Mouse (Mus musculus) heart, adult 11 months (tissue): Measurements from ENCODE around the gene Rps12-ps3.

Source experiments
- DNase-seq: peaks from one replicate; pipeline ENCODE4 v3.0.0; 2022

Rps12-ps3 gene

GRCm38 (mm10) chr19:59321990-59322389 is at the start of gene Rps12-ps3:
Gene Rps12-ps3 (plus strand): TSS chr19:59322290.
- no peak for DNase-seq

- DNase-seq = peak; percentile 76
Measured at GRCm38 (mm10) chr19:59273190-59273589, 48.9 kb upstream of the Rps12-ps3 start.

DNA sequence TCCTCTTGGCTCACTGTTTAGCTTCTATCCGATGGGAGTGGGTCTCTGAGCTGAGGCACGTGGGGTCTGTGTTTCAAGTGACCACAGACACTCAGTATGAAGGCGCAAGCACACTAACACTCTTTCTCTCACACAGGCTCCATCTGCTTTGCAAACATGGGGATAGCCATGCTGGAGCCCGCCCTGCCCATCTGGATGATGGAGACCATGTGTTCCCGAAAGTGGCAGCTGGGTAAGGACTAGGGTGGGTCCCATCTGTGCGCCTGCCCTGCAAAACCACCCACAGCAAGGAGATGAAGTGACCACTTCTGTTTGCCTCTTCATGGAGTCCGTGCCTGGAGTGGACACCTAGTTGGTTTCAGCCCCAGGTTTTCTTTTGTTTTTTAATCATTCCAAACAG is 45.7 kb upstream of the Rps12-ps3 start:
- peak; percentile 74 for DNase-seq

DNA sequence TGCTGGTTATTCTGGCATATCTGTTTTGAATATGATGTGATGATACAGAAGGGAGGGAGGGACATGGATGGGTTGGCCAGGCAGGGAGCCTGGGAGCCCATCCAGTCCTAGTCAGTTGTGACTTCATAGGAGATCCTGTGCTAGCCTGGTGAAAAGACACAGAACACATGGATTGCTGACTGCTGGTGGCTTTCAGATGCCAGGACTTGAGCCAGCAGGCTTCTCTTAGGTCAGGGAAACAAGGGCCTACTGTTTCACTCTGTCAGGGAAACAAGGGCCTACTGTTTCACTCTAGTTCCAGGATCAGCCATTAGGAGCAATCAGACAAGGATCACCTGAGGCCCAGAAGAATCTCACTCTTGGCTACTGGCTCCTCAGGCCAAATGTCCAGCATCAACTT is 41.2 kb upstream of the Rps12-ps3 start:
- no peak for DNase-seq

DNA sequence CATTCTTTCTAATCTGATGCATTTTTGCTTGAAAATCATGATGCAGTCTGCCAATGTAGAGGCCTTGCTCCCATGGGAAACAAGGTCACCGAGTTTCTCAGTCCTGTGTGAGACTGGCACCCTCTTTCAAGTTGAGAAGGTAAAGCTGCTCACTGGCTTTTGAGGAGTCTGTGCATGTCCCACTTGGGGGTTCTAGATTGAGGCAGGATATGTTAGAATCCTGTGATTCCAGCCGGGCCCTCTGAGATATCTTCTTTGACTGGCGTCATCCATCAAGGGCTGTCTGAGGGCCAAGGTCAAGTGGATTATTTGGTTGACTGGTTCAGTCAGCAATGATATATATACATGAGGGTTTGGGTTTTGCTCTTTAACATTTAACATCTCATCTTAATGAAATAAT is 40.1 kb upstream of the Rps12-ps3 start:
- peak; percentile 64 for DNase-seq

- DNase-seq = no peak
Measured at GRCm38 (mm10) chr19:59289042-59289441, 33.0 kb upstream of the Rps12-ps3 start.

- DNase-seq = peak; percentile 62
Measured at GRCm38 (mm10) chr19:59289811-59290210, 32.3 kb upstream of the Rps12-ps3 start.

DNA sequence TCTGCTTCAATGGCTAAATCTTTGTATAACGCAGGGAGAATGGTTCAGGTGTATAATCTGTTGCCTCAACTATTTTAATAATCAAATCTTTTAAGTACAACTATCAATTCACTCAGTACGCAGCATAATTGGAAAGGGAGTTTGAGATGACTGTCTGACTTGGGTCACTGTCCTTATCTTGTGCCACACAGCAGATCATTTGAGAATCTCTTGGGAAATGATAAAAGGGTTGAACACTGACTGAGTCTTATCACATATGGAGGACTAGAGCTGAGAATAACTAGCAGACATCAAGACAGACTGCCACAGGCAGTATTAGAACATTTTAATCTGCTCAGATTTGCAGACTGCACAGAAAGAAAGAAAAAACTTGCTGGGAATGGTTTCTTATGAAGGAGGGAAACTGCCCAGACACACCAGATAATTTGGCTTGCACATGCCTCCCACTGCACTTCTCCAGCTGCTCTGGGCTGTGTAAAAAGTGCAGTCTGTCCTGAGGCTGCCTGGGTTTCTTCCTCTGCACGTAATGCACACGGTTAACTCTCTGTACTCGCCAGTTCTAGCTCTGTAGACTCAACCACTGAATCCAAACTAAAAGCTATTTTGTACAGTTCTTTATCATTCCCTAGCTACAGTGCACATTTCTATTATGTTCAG is 29.8 kb upstream of the Rps12-ps3 start:
- DNase-seq = peak; percentile 70

GRCm38 (mm10) chr19:59315308-59315707 is 6.8 kb upstream of the Rps12-ps3 start:
- DNase-seq = no peak

DNA sequence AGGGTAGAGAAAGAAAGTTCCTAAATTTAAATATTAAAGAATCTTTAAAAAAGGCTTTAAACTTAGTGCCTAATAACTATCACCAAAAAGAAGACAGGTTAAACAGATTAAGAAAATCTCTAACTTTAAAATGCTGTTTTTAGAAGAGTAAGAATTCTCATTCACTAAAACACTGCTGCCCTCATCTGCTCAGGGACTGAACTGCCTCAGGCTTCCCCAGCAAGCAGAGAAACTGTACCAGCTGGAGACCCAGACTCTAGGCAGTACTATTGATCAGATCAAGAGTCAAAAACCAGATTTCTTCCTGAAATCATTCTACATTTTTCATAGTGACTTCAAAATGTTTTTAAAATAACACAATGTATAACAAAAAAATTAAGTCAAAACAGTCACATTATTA is 5.5 kb upstream of the Rps12-ps3 start:
- DNase-seq = no peak

GRCm38 (mm10) chr19:59330816-59331225 is 8.7 kb downstream of the Rps12-ps3 start:
- no peak for DNase-seq

DNA sequence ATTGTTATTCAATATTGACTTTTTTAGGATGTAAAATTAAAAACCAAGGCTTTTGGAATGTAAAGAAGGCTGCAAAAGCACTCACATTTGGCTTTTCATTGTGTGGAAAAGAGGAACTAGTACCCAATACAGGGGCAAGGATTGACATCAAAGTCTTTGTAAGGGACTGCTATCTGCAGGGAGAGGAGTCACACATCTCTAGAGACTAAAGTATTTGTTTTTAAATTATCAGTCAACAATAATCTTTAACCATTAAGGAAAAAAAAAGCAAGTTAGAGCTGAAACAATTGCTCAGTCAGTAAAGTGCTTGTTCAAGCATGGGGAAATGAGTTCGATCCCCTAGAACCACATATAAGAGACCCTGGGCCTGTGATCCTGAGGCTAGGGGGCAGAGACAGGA is 14.6 kb downstream of the Rps12-ps3 start:
- no peak for DNase-seq

GRCm38 (mm10) chr19:59337872-59338681 is 16.0 kb downstream of the Rps12-ps3 start:
- DNase-seq = no peak

DNA sequence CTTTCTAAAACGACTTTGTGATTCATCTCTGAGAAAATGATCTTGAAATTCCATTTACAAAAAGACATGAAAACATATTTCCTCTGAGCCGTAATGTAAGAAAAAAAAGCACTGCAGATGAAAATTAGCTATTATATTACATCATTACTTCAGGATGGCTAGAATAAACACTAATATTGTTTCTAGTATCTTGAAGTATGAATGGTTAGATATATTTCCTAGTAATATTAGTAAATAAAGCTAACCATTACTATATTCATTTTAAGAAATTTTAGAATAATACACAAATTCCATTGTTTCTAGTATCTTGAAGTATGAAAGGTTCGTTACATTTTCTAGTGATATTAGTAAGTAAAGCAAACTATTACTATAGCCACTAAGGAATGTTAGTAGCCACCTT is 17.8 kb downstream of the Rps12-ps3 start:
- no peak for DNase-seq

DNA sequence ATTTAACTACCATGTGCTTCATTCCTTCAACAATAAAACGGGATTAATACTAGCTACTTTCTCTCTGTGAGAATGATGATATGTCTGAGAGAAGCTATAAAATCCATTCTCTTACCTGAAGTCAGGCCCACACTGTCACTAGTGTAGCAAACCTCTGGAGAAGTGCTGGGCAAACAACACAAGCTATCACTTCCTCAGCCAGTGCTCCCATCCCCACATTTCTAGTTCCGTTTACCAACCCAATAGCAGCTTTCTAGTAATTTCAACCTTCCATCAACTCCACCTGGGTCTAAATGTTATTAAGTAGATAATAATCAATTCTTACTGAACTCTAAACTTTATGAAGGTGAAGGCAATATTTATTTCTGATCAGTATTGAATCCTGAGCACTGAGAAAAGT is 20.9 kb downstream of the Rps12-ps3 start:
- peak; percentile 17 for DNase-seq

- DNase-seq = peak; percentile 94
Measured at GRCm38 (mm10) chr19:59344304-59344711, 22.2 kb downstream of the Rps12-ps3 start.

GRCm38 (mm10) chr19:59345081-59345657 is 23.1 kb downstream of the Rps12-ps3 start:
- DNase-seq = peak; percentile 97

DNA sequence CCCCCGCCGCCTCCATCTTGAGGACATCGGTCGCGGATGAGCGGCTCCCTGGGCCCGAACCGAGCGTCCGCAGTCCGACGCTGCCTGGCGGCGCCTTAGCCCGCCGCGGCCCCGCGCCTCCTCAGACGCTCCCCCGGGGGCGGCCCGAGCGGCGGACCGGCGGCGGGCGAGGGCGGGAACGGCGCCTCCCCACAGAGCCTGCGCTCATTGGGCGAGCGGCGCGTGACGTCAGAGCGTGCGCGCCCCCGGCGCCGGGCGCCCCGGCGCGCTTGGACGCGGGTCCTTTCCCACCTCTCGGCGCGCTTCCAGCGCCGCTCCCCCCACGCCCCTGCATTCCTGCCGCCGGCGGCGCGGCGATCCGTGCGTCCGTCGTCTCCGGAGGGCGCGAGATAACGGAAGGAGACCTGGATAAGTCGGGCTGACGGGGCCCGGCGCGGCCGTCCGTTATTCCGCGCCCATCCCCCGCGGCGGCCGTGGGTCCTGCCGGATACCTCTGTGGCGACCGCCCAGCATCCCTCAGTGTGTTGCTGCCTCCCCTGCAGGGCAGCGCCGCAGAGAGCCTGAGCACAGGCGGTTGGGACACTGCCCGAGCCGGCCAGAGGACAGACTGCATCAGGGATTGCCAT is 23.7 kb downstream of the Rps12-ps3 start, which contains the start of gene Pdzd8:
TSS of gene Pdzd8 (minus strand) at position 123 of the 626 bp plus-strand sequence.
- peak; percentile 100 for DNase-seq

- no peak for DNase-seq
Measured at GRCm38 (mm10) chr19:59346325-59346724, 24.2 kb downstream of the Rps12-ps3 start.

- DNase-seq = peak; percentile 55
Measured at GRCm38 (mm10) chr19:59349329-59349960, 27.4 kb downstream of the Rps12-ps3 start.

DNA sequence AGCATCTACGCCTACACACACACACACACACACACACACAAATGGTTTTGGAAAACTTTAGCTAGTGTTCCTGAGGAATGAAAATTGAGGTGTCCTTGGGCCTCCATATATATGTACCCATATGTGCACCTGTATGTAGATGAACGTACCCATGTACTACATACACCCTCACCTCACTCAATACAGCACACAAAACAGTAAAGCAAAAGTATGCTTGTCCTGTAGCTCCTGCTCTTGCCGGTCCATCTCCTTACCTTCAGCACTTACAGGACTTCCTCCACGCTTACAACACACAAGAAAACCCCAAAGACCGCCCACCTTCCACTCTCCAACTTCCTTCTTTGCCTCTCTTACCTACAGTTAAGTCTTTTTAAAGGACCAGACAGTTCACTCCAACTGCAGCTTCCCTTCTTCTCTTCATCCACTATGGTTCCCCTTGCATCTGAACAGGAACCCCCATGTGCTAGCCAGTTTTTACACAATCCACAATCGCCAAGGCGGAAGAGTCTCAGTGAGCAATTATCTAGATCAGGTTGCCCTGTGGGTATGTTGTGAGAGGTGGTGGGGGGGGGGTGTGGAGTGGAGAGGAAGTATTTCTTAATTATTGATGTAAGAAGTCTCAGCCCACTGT is 28.3 kb downstream of the Rps12-ps3 start:
- DNase-seq = peak; percentile 68

GRCm38 (mm10) chr19:59351151-59351889 is 29.2 kb downstream of the Rps12-ps3 start:
- DNase-seq = peak; percentile 51
